Mouse (Mus musculus) erythroblast, embryonic 14.5 days (primary cell): ENCODE data around the gene Kcnmb2.

Source experiments
- GATA1 ChIP-seq: IDR thresholded peaks from 2 replicates; pipeline ENCODE4 v1.6.1; 2012; ENCODE audit warnings: low read length, inconsistent platforms, mixed read lengths
- TAL1 ChIP-seq: IDR thresholded peaks from 3 replicates; pipeline ENCODE4 v1.6.1; 2012; ENCODE audit warnings: low read length, inconsistent platforms, mixed read lengths

- no peak for TF ChIP-seq GATA1
- TF ChIP-seq TAL1, result no peak
Observed at GRCm38 (mm10) chr3:31911690-31912089, 9.4 kb downstream of the Kcnmb2 start.
